Mouse (Mus musculus) ovary, adult 18-20 months (tissue): ENCODE results near the gene Olfr633.
A peak's percentile ranks its signal among the peaks of the same experiment; 100 is the strongest.
"Not testable (repeated sequence)": the region's sequence is repeated elsewhere in the genome, so short reads cannot be mapped to it uniquely, and the experiment has no call there.

Experiments used
- DNase-seq: peaks from one replicate; pipeline ENCODE4 v3.0.0; 2022; ENCODE audit warnings: low spot score, mixed read lengths

Olfr633 gene

GRCm38 (mm10) chr7:103944137-103944536 is at the start of gene Olfr633:
Gene Olfr633, plus strand, starts transcription at chr7:103944437.
- DNase-seq = no peak

GRCm38 (mm10) chr7:103903187-103903586 is 41.0 kb upstream of the Olfr633 start, which contains the start of gene Olfr65:
Gene Olfr65, plus strand, starts transcription at chr7:103903487.
- DNase-seq = no peak

- peak; percentile 2 for DNase-seq
Observed at GRCm38 (mm10) chr7:103910047-103910446, 34.2 kb upstream of the Olfr633 start.

GRCm38 (mm10) chr7:103912969-103913511 is 31.2 kb upstream of the Olfr633 start:
- no peak for DNase-seq

- no peak for DNase-seq
Observed at GRCm38 (mm10) chr7:103915338-103915737, 28.9 kb upstream of the Olfr633 start.

- DNase-seq = no peak
Observed at GRCm38 (mm10) chr7:103928525-103928924, 15.7 kb upstream of the Olfr633 start, which contains the start of gene Olfr631. Gene Olfr631, plus strand, starts transcription at chr7:103928825.

GRCm38 (mm10) chr7:103934264-103934663 is 10.0 kb upstream of the Olfr633 start, which contains the start of gene Olfr632:
Gene Olfr632, plus strand, starts transcription at chr7:103934347.
- DNase-seq = no peak

GRCm38 (mm10) chr7:103942730-103943129 is 1.5 kb upstream of the Olfr633 start:
- no peak for DNase-seq

- not testable (repeated sequence) for DNase-seq
Observed at GRCm38 (mm10) chr7:103966873-103967272, 22.6 kb downstream of the Olfr633 start.

- no peak for DNase-seq
Observed at GRCm38 (mm10) chr7:103970852-103971251, 26.6 kb downstream of the Olfr633 start, which contains the start of gene Olfr635. Gene Olfr635, plus strand, starts transcription at chr7:103971152.

- no peak for DNase-seq
Observed at GRCm38 (mm10) chr7:103971782-103972181, 27.5 kb downstream of the Olfr633 start.

GRCm38 (mm10) chr7:103998446-103998845 is 54.2 kb downstream of the Olfr633 start, which contains the start of gene Olfr638:
Gene Olfr638, plus strand, starts transcription at chr7:103998746.
- no peak for DNase-seq
